Mouse (Mus musculus): ENCODE results near the gene Sgce.

DNA sequence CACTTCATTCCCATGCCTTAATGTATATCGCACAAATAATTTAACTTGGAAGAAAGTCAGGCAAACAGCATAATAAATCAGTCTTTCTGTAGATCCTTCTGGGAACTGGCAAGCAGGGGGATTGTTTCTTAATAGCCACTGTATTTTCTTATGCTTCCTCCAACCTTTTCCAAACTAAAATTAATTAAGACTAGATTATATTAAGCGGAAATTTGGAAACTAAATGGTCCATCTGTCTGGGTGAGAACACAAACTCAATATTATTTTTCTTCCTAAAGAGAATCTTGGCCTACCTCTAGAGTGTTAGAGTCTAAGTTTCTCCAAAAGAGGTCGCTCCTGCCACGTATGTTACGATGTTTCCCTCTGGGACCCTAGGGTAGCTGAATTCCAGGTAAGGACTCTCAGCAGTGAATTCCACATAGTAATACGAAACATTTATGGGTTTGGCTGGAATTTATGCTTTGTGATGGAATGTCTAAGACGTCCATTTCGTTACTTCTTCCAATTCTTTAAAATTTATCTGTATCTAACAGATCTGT is 94.3 kb downstream of the Sgce start:
- TF ChIP-seq CTCF (IDR thresholded peaks at IDR 0.05; ENCODE audit: control insufficient read depth, insufficient read depth, insufficient read length) (no peak), MYOD1 (IDR thresholded peaks at IDR 0.05; ENCODE audit: control insufficient read depth, insufficient read length, low read depth) (no peak), MYOG (IDR thresholded peaks at IDR 0.05; ENCODE audit: control insufficient read depth, extremely low read depth, insufficient read length) (no peak), USF1 (IDR thresholded peaks at IDR 0.05; ENCODE audit: low read depth) (no peak), FOSL1 (IDR thresholded peaks at IDR 0.05; ENCODE audit: insufficient read depth, low read length, poor library complexity, severe bottlenecking) (no peak)
